Mouse (Mus musculus) gastrocnemius, postnatal 36 days (tissue): ENCODE measurements at regions not wholly inside any gene's neighbourhood (a gene's known extent, or its start where the extent isn't known, plus 50 kb on each side); places are given as distances from the start of the nearest gene placed in this dataset.
"Not testable (repeated sequence)": the region's sequence is repeated elsewhere in the genome, so short reads cannot be mapped to it uniquely, and the experiment has no call there.

Source experiments
- DNase-seq, 2 experiments: peaks; one replicate each; pipeline ENCODE4 v3.0.0; 2022
- intact Hi-C: fragments of 180-260 bp; cut with DNase I; formaldehyde crosslinking; loops from one replicate; pipeline ENCODE4 v1.15.1; 2025

DNA sequence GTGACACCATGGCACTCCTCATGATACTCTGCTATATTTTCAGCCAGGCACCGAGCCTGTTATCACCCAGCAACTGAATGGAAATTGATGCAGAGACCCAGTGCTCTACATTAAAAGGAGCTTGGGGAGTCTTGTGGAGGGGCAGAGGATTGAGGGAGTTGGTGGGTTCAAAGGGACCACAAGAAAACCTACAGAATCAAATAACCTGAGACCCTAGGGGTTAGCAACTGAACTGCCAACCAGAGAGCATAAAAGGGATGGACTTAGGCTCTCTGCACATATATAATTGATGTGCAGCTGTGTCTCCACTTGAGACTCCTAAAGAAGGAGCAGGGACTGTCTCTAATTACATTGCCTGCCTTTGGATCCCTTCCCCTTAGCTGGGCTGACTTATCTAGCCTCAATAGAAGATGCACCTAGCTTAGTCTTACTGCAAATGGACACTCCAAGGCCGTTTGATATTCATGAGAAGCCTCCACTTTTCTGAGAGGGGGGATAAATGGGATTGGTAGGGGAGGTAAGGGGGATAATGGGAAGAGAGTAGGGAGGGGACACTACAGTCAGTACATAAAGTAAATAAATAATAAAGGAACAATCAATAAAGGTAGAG is 991.1 kb downstream of the Basp1 start:
- intact Hi-C loops = no loop called here
- DNase-seq = no peak

DNA sequence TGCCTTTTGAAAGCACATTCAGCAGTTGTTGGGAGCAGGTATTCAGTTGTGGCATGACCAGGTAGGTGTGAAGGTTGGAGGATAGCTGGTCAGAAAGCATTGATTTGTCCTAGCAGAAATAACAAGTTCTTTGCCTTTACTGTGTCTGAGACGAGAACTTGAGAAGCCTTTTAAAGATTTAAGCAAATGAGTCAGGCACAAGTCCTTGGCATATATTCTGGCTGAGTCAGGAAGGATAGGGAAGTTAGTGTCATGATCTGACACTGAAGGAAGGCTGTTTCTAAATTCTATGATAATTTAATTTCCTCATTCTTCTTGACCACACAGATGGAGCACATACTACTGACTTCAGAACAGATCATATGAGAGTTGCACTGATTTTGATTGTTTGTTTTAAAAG is 993.8 kb downstream of the Basp1 start:
- intact Hi-C loops = no loop called here
- DNase-seq = no peak

GRCm38 (mm10) chr15:24419186-24419585 is 994.4 kb downstream of the Basp1 start:
- intact Hi-C loops = no loop called here
- no peak for DNase-seq

- DNase-seq = no peak
- intact Hi-C loops = no loop called here
These were observed 1005.9 kb downstream of the Basp1 start for GRCm38 (mm10) chr15:24407691-24408090.

DNA sequence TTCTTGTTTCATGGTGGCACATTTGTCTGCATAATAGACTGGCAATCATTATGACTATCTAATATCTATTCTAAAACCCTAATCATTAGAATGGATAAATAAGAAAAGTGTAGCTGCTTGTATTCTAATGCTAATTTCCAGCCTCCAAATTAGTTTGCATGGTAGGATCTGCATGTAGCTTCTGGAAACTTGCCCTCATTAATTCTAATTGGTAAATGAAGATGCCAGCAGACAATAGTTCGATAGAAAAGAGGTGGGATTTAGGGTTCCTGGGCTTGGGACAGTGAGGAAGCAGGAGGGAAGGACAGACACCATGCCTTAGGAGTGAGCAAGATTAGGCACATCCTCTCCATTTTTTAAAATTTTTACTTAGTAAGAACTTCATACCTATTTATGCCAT is 1008.3 kb downstream of the Basp1 start:
- intact Hi-C loops = no loop called here
- DNase-seq = no peak

DNA sequence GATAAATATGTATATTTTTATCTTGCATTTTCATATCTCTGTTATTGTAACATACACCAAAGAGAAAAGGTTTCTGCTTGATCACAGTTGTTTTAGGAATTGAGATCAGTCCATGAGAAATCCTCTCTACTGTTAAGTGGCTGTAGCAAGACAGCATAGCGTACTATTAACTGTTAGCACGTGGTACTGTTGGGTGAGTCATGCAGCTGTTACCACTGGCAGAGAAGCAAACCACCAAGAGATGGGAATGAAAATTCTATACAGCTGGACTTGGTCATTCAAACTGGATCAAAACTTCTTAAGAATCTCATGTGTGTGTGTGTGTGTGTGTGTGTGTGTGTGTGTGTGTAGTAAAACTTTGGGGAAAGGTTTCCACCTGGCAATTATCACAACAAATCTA is 1013.5 kb downstream of the Basp1 start:
- intact Hi-C loops = no loop called here
- no peak for DNase-seq

DNA sequence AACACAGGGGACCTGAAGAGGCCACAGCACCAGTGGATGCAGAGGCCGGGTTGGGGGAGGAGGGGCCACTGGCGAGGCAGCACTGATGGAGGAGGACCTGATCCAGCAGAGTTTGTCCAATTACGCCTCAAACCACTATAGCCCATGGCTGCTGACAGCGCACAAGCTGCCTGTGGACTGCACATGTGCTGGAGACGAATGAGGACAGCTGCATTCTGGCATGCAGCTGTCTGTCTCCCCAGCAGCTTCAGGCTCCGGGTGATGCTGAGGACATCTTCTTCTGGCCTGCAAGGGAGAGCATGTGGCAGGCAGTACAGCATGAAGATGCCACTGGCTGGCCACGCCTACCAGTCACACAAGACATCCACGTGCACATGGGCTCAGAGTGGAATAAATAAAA is 1055.2 kb downstream of the Basp1 start:
- DNase-seq = no peak
- intact Hi-C loops = no loop called here

DNA sequence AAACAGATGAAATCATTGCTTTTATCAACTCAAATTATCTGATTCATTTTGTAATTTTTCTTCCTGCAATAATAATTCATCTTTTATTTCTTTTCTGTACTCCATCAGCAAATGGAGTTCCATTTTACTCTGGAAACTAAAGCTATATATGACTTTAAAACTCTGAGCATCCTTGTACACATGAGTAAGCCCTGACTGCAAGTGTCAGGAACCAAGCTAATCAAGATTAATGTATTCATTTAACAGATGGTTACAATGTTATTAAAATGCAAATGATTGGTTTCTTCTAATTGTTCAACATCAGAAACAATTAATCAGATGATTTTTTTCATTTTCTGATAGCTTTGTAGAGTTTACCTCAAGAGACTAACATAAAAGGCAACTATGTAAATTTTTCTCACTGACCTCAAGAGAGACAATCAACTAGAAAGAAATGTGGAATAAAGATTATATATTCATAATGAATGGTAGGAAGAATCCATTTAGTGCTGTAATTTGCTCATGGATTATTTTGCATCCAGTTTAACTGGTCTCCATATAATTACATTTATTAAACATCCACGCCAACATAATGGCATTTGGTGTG is 1064.5 kb downstream of the Basp1 start:
- DNase-seq = no peak
- intact Hi-C loops = no loop called here

GRCm38 (mm10) chr15:24335876-24336275 is 1077.7 kb downstream of the Basp1 start:
- intact Hi-C loops, DNase-seq: not testable (repeated sequence)

DNA sequence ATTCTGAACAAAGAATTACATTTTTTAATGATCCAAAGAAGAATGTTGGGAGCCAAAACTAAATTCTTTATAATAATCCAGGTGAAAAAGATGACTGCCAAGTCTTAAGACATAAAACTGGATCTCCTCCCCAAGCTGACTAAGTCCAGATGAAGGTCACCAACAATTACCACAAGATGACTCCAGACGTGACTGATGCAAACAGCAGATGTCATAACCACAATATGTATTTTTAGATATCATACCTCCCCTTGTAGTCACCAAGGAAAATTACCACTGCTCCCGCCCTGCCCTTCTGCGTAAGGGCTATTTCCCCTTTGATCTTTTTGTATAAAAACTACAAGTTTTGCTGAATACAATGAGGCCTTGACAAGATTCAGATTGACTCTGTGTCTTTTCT is 1110.4 kb downstream of the Basp1 start:
- DNase-seq, intact Hi-C loops: not testable (repeated sequence)

- intact Hi-C loops = no loop called here
- no peak for DNase-seq
These were observed 1116.3 kb downstream of the Basp1 start for GRCm38 (mm10) chr15:24297236-24297635.

GRCm38 (mm10) chr15:24296798-24297197 is 1116.8 kb downstream of the Basp1 start:
- intact Hi-C loops = no loop called here
- no peak for DNase-seq

GRCm38 (mm10) chr15:24275100-24275499 is 1138.5 kb downstream of the Basp1 start:
- intact Hi-C loops = no loop called here
- DNase-seq = no peak

DNA sequence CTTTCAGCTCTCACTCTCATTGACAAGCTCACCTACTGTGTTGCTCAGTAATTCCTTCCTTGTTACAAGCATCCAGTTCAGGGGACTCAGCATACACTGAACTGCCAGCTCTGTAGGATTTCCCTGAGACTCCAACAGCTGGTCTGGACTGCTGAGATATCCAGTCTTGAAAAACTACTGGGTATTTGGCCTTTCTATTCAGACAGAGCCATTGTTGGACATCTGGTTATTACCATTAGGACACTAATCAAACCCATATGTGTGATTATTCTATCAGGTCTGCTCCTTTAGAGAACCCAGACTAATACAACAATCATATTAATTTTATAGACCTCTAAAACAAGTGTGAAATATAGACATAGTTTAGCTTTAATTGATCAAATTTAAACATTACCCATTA is 1146.2 kb downstream of the Basp1 start:
- intact Hi-C loops = no loop called here
- no peak for DNase-seq
